Mouse (Mus musculus) embryonic stem cell, embryonic (primary cell): ENCODE data around the gene Olfr92.

Source experiments
- CTCF ChIA-PET, 4 experiments: fragments of 300-600 bp in 2 of 4; fragments of 350-600 bp in 2 of 4; sonication (Branson Sonifier 250); formaldehyde crosslinking; loops; one replicate each; lab custom pipeline; 2022; ENCODE audit warnings: inconsistent platforms in 2 of 4; lab: Charles Lee
- POLR2A ChIA-PET, 4 experiments: fragments of 300-600 bp in 2 of 4; fragments of 350-600 bp in 2 of 4; sonication (Branson Sonifier 250); formaldehyde crosslinking; loops; one replicate each; lab custom pipeline; 2022; ENCODE audit warnings: antibody characterized with exemption in 4 of 4, inconsistent platforms in 1 of 4; lab: Charles Lee

The Olfr92 gene

DNA sequence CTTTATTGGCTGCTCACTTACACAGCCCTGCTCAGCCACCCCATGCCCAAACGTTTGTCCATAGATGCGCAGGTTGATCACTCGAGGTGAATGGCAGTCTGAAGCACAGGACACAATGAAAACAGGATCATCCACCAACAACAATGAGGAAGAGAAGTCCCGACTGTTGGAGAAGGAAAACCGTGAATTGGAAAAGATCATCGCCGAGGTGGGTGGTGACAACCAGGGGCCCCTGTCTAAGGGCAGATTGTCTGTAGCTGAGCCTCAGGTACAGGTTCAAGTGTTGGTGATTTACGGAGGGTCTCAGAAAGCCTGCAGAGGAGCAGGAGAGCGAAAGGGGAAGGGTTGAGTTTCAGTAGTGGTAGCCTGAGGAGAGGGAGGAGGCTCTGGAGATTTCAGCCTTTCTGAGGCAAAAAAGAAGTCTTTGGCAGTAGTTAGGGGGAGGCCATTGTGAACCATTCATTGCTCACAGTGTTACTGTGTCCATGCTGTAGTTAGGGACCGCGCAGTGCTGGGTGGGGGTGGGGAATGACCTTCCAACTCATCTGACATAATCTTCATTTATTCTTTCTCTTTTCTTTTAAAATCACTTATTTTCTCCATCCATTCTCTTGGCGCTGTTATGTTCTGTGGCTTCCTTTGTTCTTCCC lies 47.7 kb downstream of the Olfr92 start:
- ChIA-PET POLR2A (interaction anchor here (0.6 to 31.8 kb wide), 30 partner anchors 0 to 125 kb away, joined by 3 to 863 read pairs (median 4); partner anchors contain the start of gene Gabbr1 (in 2 of the 4)), CTCF (interaction anchor here (0.6 to 2.4 kb wide), 7 partner anchors 9 to 1432 kb away, joined by 3 to 11 read pairs (median 5); no protein-coding TSS in a partner anchor)

DNA sequence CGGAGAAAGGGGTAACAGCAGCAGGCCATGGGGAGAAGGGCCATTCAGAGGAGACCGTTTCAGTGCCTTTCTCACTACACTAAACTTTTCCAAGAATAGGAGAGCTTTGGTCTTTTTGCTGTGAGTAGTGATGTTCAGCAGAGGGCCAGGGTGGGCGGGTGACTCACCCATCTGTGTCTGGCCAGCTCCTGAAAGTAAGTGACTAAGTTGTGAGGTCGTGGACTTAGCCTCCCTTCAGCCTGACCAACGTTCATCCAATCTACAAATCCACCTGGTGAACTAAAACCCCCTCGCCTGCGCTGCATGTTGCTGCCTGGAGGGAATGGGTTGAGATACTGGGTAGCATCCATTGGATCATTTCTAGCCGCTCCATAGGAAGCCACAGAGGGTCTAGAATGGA lies 49.8 kb downstream of the Olfr92 start:
- ChIA-PET POLR2A (interaction anchor here (0.6 to 31.8 kb wide), 20 partner anchors 2 to 142 kb away, joined by 3 to 863 read pairs (median 4); partner anchors contain the start of gene Gabbr1 (in 2 of the 4)), CTCF (interaction anchor here in 2 of 4 experiments (0.7 to 1.5 kb wide), 3 partner anchors 20 to 246 kb away, joined by 3 to 9 read pairs (median 3); no protein-coding TSS in a partner anchor)

DNA sequence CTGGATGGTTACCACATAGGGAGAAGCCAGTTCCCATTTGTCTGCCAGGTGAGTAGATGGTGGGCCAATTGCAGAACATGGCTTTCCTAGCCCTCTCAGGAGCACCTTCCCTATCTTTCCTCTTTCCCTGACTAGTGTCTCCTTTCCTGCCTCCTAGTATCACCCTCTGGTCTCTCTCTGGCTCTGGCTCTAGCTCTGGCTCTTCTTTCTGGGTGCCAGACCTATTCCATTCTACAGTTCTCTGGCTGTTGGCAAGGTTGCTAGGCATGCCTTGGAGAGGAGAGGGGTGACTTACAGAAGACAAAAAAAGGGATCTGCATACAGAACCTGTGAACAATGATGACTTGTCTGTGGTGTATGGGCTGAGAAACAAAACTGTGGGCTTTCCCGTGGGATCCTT lies 52.0 kb downstream of the Olfr92 start:
- POLR2A ChIA-PET: interaction anchor here in 2 of 4 experiments (1.1 to 31.8 kb wide), 6 partner anchors 5 to 93 kb away, joined by 3 to 863 read pairs (median 12); partner anchors contain the start of genes Gabbr1 (in 1 of the 2) and Olfr93 (in 1 of the 2)

DNA sequence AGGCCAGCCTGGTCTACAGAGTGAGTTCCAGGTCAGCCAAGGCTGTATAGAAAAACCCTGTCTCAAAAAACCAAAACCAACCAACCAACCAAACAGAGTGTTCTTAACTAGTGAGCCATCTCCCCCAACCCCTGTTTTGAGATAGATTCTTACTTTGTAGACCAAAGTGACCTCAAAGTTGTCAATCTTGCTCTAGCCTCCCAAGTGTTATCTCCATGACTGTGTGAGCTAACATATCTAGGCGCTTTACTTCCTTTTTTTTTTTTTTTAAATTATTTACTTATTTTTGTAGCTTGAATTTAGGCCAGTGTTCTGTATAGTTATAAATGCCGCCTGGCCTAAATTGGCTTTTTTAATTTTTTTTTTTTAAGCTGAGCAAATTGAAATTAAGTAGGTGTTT lies 53.9 kb downstream of the Olfr92 start:
- CTCF ChIA-PET: interaction anchor here in 1 of 4 experiments (0.7 kb wide), 2 partner anchors 46 to 1259 kb away, joined by 3 read pairs; no protein-coding TSS in a partner anchor
- POLR2A ChIA-PET: interaction anchor here in 3 of 4 experiments (0.6 to 31.8 kb wide), 7 partner anchors 7 to 127 kb away, joined by 3 to 863 read pairs (median 4); partner anchors contain the start of gene Gabbr1 (in 1 of the 3)

More for the DNA sequence above, 52.0 kb downstream of the Olfr92 start:
- CTCF ChIA-PET: interaction anchor here in 1 of 4 experiments (1.4 kb wide), 1 partner anchor 18 kb away, joined by 6 read pairs; no protein-coding TSS in a partner anchor

DNA sequence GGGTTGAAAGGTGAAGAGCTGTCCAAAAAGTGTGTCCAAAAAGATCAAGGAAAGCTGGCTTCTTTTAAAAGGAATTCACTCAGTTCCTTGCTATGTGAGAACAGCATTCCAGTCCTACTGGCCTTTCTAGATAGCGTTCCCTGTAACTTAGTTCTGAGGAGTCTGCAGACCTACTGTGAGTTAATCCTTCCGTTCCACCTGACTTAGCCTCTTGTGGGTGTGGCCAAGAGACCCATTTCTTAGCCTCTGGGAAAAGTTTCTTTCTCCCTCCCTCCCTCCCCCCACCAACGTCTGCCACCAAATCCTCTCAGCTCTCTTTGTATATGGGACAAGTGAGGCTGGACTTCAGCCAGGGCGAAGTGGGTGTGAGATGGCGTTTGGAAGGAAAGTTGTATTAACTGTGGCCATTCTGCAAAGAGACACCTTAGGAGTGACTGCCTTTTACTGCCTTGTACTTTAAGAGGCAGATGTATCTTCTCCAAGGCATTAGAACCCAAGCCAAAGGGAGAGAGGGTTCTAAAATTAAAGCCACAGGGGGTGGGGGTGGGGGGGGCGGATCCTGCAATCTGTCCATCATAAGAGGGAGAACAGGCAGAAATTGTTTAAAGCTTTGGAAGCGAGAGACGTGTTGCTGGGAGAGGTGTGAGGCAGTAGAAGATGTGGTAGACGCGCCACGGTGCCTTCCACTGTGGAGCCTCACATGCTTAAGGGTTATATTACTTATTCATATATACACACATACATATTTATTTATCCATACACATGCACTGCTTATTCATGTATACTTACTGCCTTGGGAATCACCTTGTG lies 56.0 kb downstream of the Olfr92 start:
- ChIA-PET CTCF (interaction anchor here in 3 of 4 experiments (0.6 to 1.0 kb wide), 7 partner anchors 8 to 1480 kb away, joined by 3 to 11 read pairs (median 3); partner anchors contain the start of gene Gabbr1 (in 1 of the 3)), POLR2A (interaction anchor here (0.6 to 31.8 kb wide), 31 partner anchors 6 to 1908 kb away, joined by 3 to 863 read pairs (median 5); partner anchors contain the start of genes Gabbr1 (in 1 of the 4), Ppp1r11 (in 1 of the 4) and Zfp57 (in 1 of the 4))

DNA sequence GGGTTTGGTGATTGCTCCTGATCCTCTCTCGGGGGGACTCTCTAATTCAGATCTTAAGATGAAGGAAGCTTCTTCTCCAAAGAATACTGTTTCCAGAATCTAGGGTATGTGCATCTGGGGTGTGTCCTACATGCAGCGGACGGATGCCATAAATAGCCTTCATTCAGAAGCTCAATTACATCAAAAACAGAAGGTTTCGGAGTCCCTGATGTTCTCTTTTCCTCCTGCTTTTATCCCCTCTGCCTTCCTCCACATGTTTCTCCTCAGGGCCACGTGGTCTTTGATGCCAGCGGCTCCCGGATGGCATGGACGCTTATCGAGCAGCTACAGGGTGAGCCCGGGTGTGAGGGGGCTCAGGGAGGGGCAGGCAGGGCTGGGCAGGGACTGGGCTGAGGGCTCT lies 56.8 kb downstream of the Olfr92 start:
- POLR2A ChIA-PET: interaction anchor here (0.6 to 31.8 kb wide), 28 partner anchors 5 to 218 kb away, joined by 3 to 863 read pairs (median 5); partner anchors contain the start of genes Gabbr1 (in 2 of the 4), Ppp1r11 (in 1 of the 4) and Zfp57 (in 1 of the 4)
- CTCF ChIA-PET: interaction anchor here (0.5 to 2.1 kb wide), 10 partner anchors 9 to 1479 kb away, joined by 3 to 6 read pairs (median 3); partner anchors contain the start of gene Gabbr1 (in 1 of the 4)

DNA sequence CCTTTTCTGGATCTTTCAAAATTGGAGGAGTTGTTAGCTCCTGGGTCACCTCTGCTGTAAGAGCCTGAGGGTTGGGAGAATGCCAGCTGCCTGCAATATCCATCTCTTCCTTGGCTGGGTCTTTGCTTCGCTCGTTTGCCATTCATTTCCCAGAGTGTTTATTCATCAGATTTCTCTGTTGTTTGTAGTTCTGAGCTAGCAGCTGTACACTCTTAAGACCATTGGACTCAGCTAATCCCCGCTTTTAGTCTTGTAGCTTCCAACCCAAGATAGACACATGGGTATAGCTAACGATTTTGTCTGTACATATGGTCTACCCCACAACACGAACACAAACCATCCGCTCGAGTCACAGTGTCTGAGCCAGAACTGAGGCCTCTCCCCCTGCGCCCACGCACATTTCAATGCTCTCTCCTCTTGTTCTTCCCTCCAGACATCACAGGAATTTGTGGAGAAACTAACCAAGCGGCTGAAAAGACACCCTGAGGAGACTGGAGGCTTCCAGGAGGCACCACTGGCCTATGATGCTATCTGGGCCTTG lies 57.7 kb downstream of the Olfr92 start:
- ChIA-PET CTCF (interaction anchor here in 3 of 4 experiments (0.5 to 2.1 kb wide), 9 partner anchors 12 to 148 kb away, joined by 3 to 6 read pairs (median 3); no protein-coding TSS in a partner anchor), POLR2A (interaction anchor here in 3 of 4 experiments (0.6 to 31.8 kb wide), 22 partner anchors 4 to 139 kb away, joined by 3 to 863 read pairs (median 4); partner anchors contain the start of genes Gabbr1 (in 2 of the 3) and Ppp1r11 (in 1 of the 3))

DNA sequence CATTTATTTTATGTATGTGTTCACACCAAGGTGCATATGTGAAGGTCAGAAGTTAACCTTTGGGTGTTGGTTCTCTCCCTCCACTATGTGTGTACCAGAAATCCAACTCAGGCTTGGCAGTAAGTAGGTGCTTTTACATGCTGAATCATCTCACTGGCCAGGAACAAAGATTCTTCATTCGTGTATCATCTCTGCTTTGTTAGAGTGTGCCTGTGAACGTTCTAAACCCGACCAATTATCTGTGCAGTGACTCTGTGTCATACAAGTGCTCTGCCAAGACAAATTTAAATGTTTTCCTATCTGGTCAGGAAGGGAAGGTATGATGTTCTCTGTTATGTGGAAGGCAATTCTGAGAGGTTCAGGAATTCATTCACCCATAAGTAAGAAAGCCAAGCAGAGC lies 58.5 kb downstream of the Olfr92 start:
- CTCF ChIA-PET: interaction anchor here in 2 of 4 experiments (0.9 to 2.1 kb wide), 7 partner anchors 11 to 147 kb away, joined by 3 to 6 read pairs (median 3); no protein-coding TSS in a partner anchor
- POLR2A ChIA-PET: interaction anchor here in 3 of 4 experiments (0.7 to 31.8 kb wide), 22 partner anchors 3 to 1240 kb away, joined by 3 to 863 read pairs (median 4); partner anchors contain the start of genes Gabbr1 (in 3 of the 3), Ier3 (in 1 of the 3) and Ppp1r11 (in 1 of the 3)
